Mouse (Mus musculus): ENCODE measurements around the gene Lmnb2. TPM values are rescaled to one million over a fixed set of nuclear protein-coding genes. Genes with fewer than 3 reads are reported as not detected.

The Lmnb2 gene
- polyA plus RNA-seq, 1 experiment from 2014 or later = 54.0 TPM

DNA sequence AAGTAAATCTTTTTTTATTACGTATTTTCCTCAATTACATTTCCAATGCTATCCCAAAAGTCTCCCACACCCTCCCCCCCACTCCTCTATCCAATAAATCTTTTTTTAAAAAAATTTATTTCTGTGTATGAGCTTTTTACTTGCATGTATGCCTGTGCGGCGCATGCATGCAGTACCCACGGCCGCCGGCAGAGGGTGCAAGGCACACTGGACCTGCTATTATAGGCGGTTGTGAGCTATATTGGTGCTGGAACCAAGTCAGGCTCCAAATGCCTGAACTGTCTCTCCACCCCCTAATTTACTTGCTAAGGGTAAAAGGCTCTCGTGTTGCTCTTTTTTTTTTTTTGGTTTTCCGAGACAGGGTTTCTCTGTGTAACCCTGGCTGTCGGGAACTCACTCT lies 36.7 kb downstream of the Lmnb2 start:
- 27% methylated on average over 10 of the region's 10 CpGs for WGBS
- Histone ChIP-seq H3K27ac (no peak overlapping the region), H3K9me3 (replicated peaks) (no peaks in the 10 kb centered on the region), H3K4me3 (no peak overlapping the region), H3K9ac (no peak overlapping the region), H3K4me2 (no peak overlapping the region), H3K4me1 (no peaks in the 10 kb centered on the region), H3K36me3 (ENCODE audit: poor library complexity, severe bottlenecking) (no peaks in the 10 kb centered on the region), H3K27me3 (no peaks in the 10 kb centered on the region)
- no peak for ATAC-seq

DNA sequence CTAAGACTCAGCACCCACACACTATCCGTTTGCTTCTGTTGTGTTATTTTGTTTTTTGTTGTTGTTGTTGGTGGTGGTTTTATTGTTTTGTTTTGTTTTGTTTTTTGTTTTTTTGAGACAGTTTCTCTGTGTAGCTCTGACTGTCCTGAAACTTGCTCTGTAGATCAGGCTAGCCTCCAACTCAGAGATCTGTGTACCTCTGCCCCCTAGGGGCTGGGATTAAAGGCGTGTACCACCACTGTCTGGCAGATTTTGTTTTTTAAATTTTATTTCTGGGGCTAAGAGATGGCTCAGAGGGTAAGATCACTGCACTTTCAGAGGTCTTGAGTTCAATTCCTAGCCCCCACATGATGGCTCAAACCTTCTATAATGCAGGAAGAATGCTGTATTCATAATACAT lies 37.1 kb downstream of the Lmnb2 start:
- Histone ChIP-seq H3K36me3 (ENCODE audit: poor library complexity, severe bottlenecking) (no peaks in the 10 kb centered on the region), H3K9me3 (replicated peaks) (no peaks in the 10 kb centered on the region), H3K27ac (no peak overlapping the region), H3K4me1 (no peaks in the 10 kb centered on the region), H3K27me3 (no peaks in the 10 kb centered on the region), H3K9ac (no peak overlapping the region), H3K4me2 (no peak overlapping the region), H3K4me3 (no peak overlapping the region)
- WGBS = 82% methylated on average over 2 of the region's 2 CpGs
- no peak for ATAC-seq

GRCm38 (mm10) chr10:80880131-80880641 lies 37.9 kb downstream of the Lmnb2 start:
- no peak overlapping the region for H3K9ac ChIP-seq
- no peak overlapping the region for H3K4me3 ChIP-seq
- H3K4me1 ChIP-seq = no peaks in the 10 kb centered on the region
- 24% methylated on average over 5 of the region's 5 CpGs for WGBS
- H3K9me3 ChIP-seq (replicated peaks) = no peaks in the 10 kb centered on the region
- ATAC-seq = no peak
- no peaks in the 10 kb centered on the region for H3K36me3 ChIP-seq (ENCODE audit: poor library complexity, severe bottlenecking)
- H3K27me3 ChIP-seq = no peaks in the 10 kb centered on the region
- H3K4me2 ChIP-seq = no peak overlapping the region
- no peak overlapping the region for H3K27ac ChIP-seq

DNA sequence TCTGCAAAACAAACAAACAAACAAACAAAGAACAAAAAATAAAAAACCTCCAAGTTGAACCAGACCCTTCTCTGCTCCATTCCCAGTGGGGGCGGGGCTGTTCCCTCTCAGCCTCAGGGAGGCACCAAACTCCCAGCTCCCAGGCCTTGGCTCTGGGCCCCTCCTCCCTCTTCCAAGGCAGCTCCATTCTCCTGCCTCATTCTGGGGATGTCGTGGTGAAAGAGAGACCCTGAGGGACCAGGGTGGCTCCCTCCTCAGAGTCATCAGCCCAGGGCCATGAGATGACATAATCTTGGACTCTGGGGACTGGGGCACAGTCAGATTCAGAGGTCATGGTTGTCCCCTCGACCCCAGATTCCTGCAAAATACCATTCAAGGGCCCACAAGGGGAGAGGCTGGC lies 41.5 kb downstream of the Lmnb2 start:
- WGBS = 29% methylated on average over 3 of the region's 3 CpGs
- no peaks in the 10 kb centered on the region for H3K9me3 ChIP-seq (replicated peaks)

DNA sequence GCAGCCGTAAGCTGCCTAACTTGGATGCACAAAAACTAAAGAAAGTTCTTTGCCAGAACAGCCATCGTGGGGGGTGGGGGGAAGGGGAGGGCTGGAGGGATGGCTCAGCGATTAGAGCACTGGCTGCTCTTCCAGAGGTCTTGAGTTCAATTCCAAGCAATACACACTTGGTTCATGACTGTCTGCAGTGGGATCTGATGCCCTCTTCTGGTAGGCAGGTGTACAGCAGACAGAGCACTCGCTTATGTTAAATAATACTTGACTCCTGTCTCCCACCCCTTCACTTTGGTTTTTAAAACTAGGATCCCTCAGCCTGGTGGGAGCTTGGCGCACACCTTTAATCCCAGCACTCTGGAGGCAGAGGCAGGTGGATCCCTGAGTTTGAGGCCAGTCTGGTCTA lies 42.0 kb downstream of the Lmnb2 start:
- Histone ChIP-seq H3K27ac (no peak overlapping the region), H3K9me3 (replicated peaks) (no peaks in the 10 kb centered on the region), H3K4me3 (no peak overlapping the region), H3K36me3 (ENCODE audit: poor library complexity, severe bottlenecking) (no peaks in the 10 kb centered on the region), H3K4me2 (no peak overlapping the region), H3K9ac (peak overlapping the region; percentile 24; the same call in 1 of the 2 replicates), H3K4me1 (no peaks in the 10 kb centered on the region), H3K27me3 (peaks cover 8% of the 10 kb centered on the region; the same call in 1 of the 2 replicates)
- WGBS = 22% methylated on average over 5 of the region's 5 CpGs
- no peak for ATAC-seq

More for the DNA sequence above, 41.5 kb downstream of the Lmnb2 start:
- Histone ChIP-seq H3K9ac (0 out of 2 replicates have a peak overlapping the region, but pooled peaks have one; percentile 24), H3K27ac (no peak overlapping the region), H3K36me3 (ENCODE audit: poor library complexity, severe bottlenecking) (no peaks in the 10 kb centered on the region), H3K4me2 (no peak overlapping the region), H3K27me3 (peaks cover 8% of the 10 kb centered on the region; the same call in 1 of the 2 replicates), H3K4me1 (no peaks in the 10 kb centered on the region), H3K4me3 (no peak overlapping the region)
- ATAC-seq = no peak

DNA sequence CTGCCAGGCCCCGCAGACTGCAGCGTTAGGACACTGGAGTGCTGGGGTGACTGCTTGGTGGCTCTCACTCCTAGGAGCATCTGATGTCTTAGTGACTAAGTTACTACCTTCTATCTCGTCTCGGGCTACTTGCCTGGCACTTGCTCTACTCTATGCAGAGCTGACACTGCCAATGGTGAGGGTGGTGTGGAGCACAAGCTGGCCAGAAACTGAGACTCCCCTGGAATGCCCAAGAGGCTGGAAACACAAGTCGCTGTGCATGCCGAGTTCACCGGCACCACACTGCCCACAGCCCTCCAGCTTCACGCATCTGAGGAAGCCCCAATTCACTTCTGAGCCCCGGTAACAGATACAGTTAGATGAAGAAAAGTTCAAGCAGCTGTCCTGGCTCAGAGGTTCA lies 44.0 kb downstream of the Lmnb2 start:
- Histone ChIP-seq H3K9ac (no peak overlapping the region), H3K4me3 (no peak overlapping the region), H3K9me3 (replicated peaks) (no peaks in the 10 kb centered on the region), H3K4me1 (no peaks in the 10 kb centered on the region), H3K27ac (no peak overlapping the region), H3K27me3 (peaks cover 8% of the 10 kb centered on the region; the same call in 1 of the 2 replicates), H3K36me3 (ENCODE audit: poor library complexity, severe bottlenecking) (no peaks in the 10 kb centered on the region), H3K4me2 (no peak overlapping the region)
- ATAC-seq = no peak
- WGBS = 77% methylated on average over 9 of the region's 9 CpGs

DNA sequence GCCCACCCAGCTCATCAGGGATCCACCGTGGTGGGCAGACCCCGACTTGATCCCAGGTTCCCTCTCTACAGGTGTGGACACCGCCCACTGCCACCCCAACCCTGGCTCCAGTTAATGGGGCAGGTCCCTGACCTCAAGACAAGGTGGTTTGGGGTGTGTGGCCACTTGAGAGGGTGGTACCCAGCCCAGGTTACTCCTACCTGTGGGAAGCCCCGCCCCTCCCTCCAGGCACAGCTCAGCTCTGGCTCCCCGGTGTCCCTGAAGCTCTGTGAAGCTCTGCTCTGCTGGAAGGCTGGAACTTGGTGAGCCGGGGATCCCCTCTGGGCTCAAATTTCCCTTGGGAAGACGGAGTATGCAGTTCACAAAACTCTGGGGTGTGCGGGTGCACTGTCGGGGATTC lies 46.5 kb downstream of the Lmnb2 start, which contains the start of gene Tmprss9:
Gene Tmprss9 (plus strand): TSS at position 268 of the 400 bp plus-strand sequence.
- H3K27ac ChIP-seq = no peak within 1 kb of the TSS
- no peak for ATAC-seq
- no peak within 1 kb of the TSS; the same call in 1 of the 2 replicates for H3K9ac ChIP-seq
- H3K4me1 ChIP-seq = no peaks in the 10 kb centered on the region
- H3K36me3 ChIP-seq (ENCODE audit: poor library complexity, severe bottlenecking) = peaks cover 21% of the 10 kb centered on the region
- H3K4me2 ChIP-seq = no peak within 1 kb of the TSS
- H3K4me3 ChIP-seq = no peak within 1 kb of the TSS
- H3K27me3 ChIP-seq = peaks cover 8% of the 10 kb centered on the region; the same call in 1 of the 2 replicates
- no peaks in the 10 kb centered on the region for H3K9me3 ChIP-seq (replicated peaks)
- 36% methylated on average over 9 of the region's 9 CpGs for WGBS

GRCm38 (mm10) chr10:80870993-80871392 lies 47.1 kb downstream of the Lmnb2 start:
- peaks cover 8% of the 10 kb centered on the region; the same call in 1 of the 2 replicates for H3K27me3 ChIP-seq
- H3K4me1 ChIP-seq = no peaks in the 10 kb centered on the region
- no peak overlapping the region for H3K27ac ChIP-seq
- peaks cover 27% of the 10 kb centered on the region for H3K36me3 ChIP-seq (ENCODE audit: poor library complexity, severe bottlenecking)
- H3K9ac ChIP-seq = no peak overlapping the region
- H3K9me3 ChIP-seq (replicated peaks) = no peaks in the 10 kb centered on the region
- 83% methylated on average over 3 of the region's 6 CpGs for WGBS
- H3K4me3 ChIP-seq = no peak overlapping the region
- no peak for ATAC-seq
- no peak overlapping the region for H3K4me2 ChIP-seq

- H3K9me3 ChIP-seq (replicated peaks) = no peaks in the 10 kb centered on the region
- WGBS = 88% methylated on average over 16 of the region's 16 CpGs
- no peak overlapping the region for H3K4me3 ChIP-seq
- no peak overlapping the region for H3K9ac ChIP-seq
- no peak overlapping the region for H3K27ac ChIP-seq
- no peak overlapping the region for H3K4me2 ChIP-seq
- no peak for ATAC-seq
- H3K27me3 ChIP-seq = no peaks in the 10 kb centered on the region
- H3K36me3 ChIP-seq (ENCODE audit: poor library complexity, severe bottlenecking) = peaks cover 75% of the 10 kb centered on the region
- H3K4me1 ChIP-seq = no peaks in the 10 kb centered on the region
These were observed 53.6 kb downstream of the Lmnb2 start for GRCm38 (mm10) chr10:80864446-80864845.

DNA sequence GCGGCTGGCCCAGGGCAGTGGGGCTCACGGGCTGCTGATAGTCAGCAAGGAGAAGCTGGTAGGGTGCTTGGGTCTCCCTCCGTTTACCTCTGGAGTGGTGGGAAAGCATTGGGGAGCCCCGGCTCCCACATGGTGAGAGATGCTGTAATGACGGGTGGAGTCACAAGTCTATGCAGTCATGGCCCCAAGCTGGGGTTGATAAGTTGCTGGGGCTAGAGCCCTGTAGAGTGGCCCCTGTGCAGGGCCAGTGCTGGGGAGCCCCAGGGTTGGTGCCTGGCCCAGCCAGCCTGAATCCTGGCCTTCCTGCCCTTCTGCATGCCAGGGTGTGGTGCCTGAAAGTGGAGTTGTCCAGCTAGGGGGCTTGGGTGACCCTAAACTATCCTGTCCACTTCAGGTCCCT lies 55.7 kb downstream of the Lmnb2 start:
- H3K27ac ChIP-seq = no peak overlapping the region
- WGBS = 92% methylated on average over 5 of the region's 5 CpGs
- H3K9ac ChIP-seq = no peak overlapping the region
- H3K4me2 ChIP-seq = no peak overlapping the region
- H3K4me3 ChIP-seq = no peak overlapping the region
- ATAC-seq = no peak
- H3K4me1 ChIP-seq = peaks cover 8% of the 10 kb centered on the region
- H3K9me3 ChIP-seq (replicated peaks) = no peaks in the 10 kb centered on the region
- no peaks in the 10 kb centered on the region for H3K27me3 ChIP-seq
- peaks cover 63% of the 10 kb centered on the region for H3K36me3 ChIP-seq (ENCODE audit: poor library complexity, severe bottlenecking)

DNA sequence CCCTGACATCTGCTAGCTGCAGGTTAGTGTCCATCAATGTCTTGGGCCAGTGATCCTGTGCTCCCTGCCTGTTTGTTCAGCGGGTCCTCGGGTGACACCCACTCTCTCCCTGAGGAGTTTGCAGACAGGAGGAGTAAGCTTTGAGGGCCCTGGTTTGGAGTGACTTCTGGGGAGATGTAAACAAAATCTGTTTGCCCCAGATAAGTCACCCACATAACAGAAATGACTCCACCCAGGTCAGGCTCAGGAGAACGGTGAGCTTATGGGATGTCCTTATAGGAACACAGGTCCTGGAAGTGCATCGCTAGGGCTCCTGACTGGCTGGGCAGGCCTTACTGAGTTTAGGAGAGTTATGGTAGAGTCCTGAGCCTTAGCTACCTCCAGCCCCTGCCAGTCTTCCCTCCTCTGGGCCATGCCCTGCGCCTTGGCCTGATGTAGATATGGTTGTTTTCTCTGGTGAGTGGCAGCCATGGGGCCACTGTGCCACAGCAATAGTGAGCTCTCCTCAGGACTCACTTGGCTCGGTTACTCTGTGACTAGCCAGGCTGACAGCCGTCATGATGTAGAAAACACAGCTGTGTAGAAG lies 59.6 kb downstream of the Lmnb2 start:
- no peak overlapping the region for H3K9ac ChIP-seq
- WGBS = 87% methylated on average over 7 of the region's 7 CpGs
- no peak overlapping the region for H3K27ac ChIP-seq

GRCm38 (mm10) chr10:80857848-80858247 lies 60.2 kb downstream of the Lmnb2 start:
- ATAC-seq = no peak
- Histone ChIP-seq H3K9ac (peak overlapping the region; percentile 89), H3K36me3 (ENCODE audit: poor library complexity, severe bottlenecking) (peaks cover 27% of the 10 kb centered on the region), H3K4me2 (no peak overlapping the region), H3K27me3 (no peaks in the 10 kb centered on the region), H3K27ac (no peak overlapping the region), H3K4me1 (peaks cover 42% of the 10 kb centered on the region), H3K4me3 (no peak overlapping the region), H3K9me3 (replicated peaks) (no peaks in the 10 kb centered on the region)
- 55% methylated on average over 3 of the region's 3 CpGs for WGBS

More for the DNA sequence above, 59.6 kb downstream of the Lmnb2 start:
- Histone ChIP-seq H3K4me3 (no peak overlapping the region), H3K4me1 (peaks cover 40% of the 10 kb centered on the region), H3K9me3 (replicated peaks) (no peaks in the 10 kb centered on the region), H3K36me3 (ENCODE audit: poor library complexity, severe bottlenecking) (peaks cover 28% of the 10 kb centered on the region), H3K4me2 (no peak overlapping the region), H3K27me3 (no peaks in the 10 kb centered on the region)
- ATAC-seq = no peak

DNA sequence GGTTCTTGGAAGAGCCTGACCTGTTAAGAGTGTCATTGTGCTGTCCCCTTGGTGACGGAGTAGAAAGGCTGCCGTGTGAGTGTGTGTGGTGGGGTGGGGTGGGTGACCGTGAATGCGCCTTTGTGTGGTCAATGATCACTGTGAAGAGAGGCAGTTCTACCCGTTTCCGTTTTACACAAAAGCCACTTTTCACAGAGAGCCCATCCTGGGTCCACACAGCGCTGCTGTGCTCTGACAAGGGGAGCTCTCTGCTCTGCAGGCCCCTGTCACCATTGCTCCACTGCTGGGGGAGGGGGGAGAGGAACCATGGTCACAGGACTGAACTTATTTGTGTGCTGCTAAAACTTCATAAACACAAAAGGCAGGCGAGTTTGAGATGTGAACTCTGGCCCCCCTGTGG lies 60.7 kb downstream of the Lmnb2 start:
- H3K4me3 ChIP-seq = no peak overlapping the region
- H3K27ac ChIP-seq = no peak overlapping the region
- peak overlapping the region; percentile 89 for H3K9ac ChIP-seq
- no peaks in the 10 kb centered on the region for H3K9me3 ChIP-seq (replicated peaks)
- WGBS = 31% methylated on average over 8 of the region's 8 CpGs
- H3K4me1 ChIP-seq = peaks cover 42% of the 10 kb centered on the region
- ATAC-seq = no peak
- peak overlapping the region; percentile 97; the same call in 1 of the 2 replicates for H3K4me2 ChIP-seq
- peaks cover 25% of the 10 kb centered on the region for H3K36me3 ChIP-seq (ENCODE audit: poor library complexity, severe bottlenecking)
- no peaks in the 10 kb centered on the region for H3K27me3 ChIP-seq
